Mouse (Mus musculus) right cerebral cortex, postnatal 36 days (tissue): Measurements from ENCODE around the gene Ramp3.
A peak's percentile ranks its signal among the peaks of the same experiment; 100 is the strongest.
"Not testable (repeated sequence)": the region's sequence is repeated elsewhere in the genome, so short reads cannot be mapped to it uniquely, and the experiment has no call there.

Experiments
- DNase-seq, 2 experiments: peaks; one replicate each; pipeline ENCODE4 v3.0.0; 2022; ENCODE audit warnings: low spot score in 2 of 2, mixed read lengths in 1 of 2

Ramp3 gene

DNA sequence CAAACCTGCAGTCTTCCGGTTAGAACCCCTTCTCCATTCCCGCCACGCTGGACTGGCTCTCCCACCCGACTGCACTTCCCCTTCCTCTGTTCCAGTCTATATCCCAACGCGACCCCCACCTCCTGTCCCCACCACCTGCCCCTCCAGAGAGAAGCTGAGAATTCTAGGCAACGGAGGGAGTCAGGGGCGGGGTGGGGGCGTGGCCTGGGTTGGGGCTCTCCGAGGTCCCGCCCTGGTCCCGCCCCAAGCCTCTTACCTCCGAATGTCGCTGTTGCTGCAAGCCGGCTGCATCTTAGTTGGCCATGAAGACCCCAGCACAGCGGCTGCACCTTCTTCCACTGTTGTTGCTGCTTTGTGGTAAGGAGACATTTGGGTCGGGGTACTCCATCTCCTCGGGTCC, at the start of gene Ramp3:
TSS of gene Ramp3 (plus strand) at position 251 of the 400 bp plus-strand sequence.
- DNase-seq: no peak

DNA sequence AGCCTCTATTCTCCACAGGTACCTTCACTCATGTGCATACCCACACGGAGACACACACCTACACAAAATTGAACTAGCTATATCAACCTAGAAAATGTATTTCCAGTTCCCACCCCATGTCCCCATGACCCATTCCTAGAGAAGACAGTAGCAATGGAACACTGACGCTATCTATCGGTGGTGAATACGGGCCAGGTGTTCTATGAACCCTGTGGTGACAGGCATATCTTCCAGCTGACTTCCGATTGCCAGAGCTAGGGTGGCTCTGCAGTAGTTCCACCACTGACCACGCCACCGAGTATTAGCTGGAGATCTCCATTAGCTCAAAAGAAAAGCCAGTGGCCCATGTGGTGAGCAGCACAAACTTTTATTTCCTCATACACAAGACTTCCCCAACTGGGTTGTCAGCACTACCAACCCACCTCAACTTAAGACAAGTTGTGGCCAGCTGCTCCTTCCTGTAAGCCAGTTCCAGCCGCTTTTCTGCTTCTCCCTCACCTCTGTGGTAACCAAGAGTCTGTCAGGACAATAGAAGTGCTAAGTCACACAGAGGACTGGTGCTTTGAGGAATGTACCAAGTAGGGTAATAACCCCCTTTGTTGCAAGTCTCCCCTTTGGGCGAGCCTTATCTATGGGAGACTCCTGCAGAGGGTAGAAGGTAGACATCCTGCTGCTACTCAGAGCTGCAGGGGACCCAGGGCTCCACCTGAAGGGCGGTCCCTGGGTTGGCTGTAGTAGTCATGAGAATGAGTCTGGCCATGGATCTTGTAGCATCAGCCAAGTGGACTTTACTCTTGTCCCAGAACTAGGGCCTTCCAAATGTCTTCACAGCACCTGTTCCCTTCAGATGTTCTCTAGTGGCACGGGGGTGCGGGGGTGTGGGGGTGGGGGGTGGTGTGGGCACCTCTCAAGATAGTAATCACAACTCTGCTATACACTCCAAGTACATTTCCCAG, 42.8 kb upstream of the Ramp3 start:
- no peak for DNase-seq

DNA sequence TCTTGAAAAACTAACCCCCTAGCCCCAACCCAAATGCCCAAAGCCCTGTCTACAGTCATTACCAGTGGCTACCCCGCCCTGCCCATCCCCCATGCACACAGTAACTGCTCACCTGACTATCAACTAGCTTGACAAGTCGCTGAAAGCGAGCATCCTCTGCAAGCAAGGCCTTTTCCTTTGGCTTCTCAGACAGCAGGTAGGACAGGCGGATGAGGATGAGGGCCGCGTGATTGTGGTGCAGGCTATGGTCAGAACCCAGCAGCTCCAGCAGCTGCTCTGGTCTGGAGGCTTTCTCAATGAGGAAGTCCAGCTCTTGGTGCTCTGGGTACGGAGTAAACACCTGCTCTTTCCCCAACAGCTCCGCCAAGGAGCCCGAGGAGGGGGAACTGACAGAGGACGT, 34.6 kb upstream of the Ramp3 start:
- DNase-seq: no peak

DNA sequence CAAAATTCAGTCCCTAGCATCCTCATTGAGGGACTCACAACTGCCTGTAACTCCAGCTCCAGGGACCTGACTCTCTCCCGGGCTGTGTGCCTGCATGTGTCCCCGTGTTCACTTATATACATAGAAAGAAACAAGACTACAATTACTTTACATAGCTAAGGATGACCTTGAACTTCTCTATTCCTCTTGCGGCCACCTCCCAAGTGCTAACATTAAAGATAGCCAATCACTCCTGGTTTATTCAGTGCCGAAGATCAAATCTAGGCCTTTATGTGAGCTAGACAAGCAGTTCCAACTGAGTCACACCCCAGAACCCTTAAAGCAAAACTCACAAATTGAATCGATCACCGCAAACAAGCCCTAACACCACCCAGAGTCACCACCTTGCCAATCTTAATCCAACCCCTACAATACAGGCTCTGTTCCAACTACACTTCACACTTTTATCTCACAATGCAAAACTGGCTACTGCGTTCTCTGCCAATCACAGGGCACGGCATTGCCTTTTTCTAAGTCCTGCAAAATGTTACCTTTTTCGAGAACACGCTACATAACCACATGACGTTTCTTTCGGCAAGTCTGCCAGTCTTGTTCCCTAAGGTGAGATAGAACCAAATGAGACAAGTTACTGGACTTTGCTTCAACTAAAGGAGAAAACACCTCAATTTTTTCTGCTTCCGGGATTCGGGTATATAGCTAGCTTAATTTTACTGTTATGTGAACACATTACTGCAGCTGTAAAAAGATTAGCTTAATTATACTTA, 33.5 kb upstream of the Ramp3 start:
- DNase-seq: no peak

DNA sequence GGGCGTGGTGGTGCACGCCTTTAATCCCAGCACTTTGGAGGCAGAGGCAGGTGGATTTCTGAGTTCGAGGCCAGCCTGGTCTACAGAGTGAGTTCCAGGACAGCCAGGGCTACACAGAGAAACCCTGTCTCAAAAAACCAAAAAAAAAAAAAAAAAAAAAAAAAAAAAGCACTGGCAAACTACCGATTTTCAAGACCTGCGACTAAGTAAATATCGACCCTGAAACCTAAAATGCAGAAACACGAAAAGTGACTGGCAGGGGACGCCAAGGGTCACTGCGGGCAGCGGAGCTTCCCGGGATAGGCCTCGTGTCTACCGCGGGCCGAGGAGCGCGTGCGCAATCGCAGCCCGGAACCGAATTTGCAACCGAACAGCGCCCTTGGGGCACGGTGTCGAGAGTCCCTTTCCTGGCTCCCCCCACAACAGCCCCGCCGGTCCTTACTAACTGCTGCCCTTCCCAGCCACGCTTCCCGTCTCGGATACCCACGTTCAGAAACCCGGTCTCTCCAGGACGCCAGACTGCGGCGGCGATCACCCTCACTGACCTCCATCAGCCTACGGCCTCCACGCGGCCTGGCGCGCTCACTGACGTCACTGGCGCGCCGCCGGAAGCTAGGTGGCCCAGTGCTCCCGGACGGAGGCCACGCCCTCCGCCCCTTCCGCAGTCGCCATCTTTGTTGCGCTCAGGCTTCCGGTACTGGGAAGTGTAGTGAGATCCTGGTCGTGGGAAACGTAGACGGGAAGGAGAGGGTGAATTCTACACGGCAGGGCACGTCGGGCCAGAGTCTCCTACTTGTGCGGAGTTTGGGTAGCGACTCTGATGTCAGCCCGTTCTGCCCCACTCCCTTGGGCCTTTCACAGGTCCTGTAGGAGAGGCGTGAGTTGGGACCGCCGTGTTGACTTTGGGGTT, 32.6 kb upstream of the Ramp3 start, which contains the start of gene Tbrg4:
TSS of gene Tbrg4 (minus strand) at position 590 of the 910 bp plus-strand sequence.
- DNase-seq: peak; percentile 91 to 92

DNA sequence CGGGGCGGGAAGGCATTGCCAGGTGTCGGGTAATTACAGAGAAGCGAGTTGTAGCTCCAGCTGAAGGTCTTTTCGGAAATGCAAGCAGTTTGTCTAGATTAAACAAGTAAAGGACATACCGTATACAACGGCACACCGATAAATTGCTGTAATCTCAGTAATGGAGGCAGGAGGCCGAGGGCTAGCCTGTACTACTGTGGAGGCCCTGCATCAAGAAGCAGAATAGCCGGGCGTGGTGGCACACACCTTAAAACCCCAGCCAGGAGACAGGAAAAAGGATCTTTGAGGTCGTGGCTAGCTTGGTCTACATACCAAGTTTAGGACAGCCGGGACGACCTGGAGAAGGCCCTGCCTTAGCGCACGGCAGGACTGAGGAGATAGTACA, 31.9 kb upstream of the Ramp3 start:
- no peak for DNase-seq

DNA sequence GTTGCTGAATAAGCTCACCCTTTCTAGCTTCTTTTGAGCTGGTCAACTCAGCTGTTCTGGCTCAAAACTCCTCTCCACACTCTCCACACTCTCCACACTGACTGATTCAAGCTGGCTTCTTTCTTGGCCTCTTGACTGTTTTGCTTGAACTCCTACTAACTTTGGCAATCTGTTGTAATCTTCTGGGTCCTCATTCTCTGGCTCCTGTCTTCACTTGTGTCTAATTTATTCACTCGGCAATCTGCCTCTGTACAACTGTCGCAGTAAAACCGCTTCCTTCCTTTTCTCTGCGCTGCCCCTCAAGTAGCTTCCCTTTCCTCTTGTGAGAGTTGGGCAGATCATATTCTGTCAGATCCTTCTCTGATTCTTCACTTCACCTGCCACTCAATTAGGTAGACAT, 30.6 kb upstream of the Ramp3 start:
- DNase-seq: no peak

DNA sequence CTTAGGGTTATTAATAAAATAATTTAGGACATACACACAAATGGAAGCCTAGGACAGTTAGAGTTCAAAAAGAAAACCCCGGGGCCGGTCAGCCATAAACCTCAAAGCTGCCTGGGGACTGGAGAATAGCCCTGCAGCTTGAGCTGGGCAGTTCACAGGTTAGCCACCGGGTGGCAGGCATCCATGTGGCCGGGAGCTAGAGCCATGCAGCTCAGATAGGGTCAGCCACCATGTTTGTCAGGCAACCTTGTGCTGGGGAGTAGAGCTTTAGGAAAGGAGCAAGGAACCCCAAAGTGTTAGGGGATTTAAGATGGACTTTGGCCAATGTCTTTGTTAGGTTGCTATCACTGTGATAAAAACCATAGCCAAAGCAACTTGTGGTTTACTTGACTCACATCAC, 29.8 kb upstream of the Ramp3 start:
- no peak for DNase-seq

DNA sequence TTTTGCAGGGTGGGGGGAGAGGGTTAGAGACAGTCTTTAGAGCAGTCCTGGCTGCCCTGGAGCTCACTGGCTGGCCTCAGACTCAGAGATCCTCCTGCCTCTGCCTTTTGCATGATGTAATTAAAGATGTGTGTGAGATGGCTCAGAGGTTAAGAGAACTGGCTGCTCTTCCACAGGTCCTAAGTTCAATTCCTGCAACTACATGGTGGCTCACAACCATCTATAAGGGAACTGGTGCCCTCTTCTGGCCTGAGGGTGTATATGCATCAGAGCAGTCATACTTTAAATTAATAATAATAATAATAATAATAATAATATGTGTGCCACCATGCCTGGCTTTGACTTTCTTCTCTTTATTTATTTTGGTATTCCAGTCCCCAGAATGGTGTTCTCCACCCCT, 28.7 kb upstream of the Ramp3 start:
- DNase-seq: no peak

DNA sequence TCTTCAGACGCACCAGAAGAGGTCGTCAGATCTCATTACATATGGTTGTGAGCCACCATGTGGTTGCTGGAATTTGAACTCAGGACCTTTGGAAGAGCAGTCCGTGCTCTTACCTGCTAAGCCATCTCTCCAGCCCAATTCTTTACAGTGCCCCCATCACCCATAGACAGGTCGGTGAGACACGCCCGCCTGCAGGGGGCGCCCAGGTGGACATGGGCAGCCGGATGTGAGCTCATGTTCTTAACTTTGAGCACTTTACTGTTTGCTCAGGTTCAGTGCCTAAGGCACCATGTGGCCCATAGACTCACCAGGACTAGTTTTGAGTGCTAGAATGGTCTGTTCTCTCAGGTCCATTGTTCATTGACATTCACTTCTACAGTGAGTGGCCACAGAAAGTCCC, 22.2 kb upstream of the Ramp3 start:
- DNase-seq: no peak

DNA sequence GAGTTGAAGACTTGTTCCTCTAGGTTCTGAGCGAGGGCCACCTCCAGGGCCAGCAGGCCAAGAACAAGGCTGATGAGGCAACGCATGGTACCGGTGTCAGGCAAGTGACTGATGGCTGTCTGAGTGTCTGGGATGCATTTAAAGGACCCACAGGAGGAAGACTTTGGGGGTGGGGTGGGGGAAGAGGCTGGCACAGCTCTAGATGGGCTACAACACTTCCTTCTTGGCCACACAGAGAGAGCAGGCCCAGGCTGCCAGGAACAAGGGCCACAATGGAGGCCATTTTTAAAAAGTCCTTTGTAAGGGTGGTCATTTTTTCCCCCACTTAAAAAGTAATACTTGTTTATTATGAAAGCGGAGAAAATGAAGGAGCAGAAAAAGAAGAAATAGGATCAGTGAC, 19.8 kb upstream of the Ramp3 start, which contains the start of gene Wap:
TSS of gene Wap (minus strand) at position 101 of the 400 bp plus-strand sequence.
- no peak for DNase-seq

DNA sequence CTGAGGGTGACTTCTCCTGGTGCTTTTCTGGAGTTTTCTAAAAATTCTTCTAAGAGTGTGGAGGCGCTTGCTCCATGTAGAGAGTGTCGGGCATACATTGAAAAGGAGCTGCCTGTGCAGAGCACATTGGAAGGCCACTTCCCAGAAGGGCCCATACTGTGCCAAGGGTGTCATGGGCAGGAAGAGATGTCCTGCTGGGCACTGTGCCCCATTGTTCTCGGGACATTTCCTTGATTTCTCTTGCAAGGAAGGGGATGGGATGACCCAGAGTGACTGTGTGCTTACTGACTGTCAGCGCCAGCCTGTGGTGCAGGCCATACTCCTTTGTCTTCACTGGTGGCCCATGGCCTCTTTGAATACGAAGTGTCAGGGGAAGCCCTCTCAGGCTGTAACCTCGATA, 19.2 kb upstream of the Ramp3 start:
- DNase-seq: no peak

DNA sequence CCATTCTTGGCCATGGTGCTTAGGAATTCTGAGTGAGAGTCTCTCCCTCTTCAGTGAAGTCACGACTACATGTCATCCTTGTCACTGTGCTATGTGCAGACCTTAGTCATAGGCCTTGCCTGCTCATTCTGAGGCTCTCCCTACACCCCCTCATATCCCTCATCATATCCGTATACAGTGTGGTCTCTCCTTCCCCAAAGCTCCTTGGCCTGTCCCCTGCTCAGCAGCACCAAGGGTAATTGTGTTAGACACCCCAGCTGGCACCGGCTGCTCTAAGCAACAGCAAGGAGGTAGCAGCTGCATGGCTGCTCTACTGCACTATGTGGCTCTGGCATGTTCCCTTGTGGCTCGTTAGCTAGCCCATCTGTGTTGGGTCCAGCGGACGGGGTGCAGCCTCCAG, 13.8 kb upstream of the Ramp3 start:
- DNase-seq: no peak

DNA sequence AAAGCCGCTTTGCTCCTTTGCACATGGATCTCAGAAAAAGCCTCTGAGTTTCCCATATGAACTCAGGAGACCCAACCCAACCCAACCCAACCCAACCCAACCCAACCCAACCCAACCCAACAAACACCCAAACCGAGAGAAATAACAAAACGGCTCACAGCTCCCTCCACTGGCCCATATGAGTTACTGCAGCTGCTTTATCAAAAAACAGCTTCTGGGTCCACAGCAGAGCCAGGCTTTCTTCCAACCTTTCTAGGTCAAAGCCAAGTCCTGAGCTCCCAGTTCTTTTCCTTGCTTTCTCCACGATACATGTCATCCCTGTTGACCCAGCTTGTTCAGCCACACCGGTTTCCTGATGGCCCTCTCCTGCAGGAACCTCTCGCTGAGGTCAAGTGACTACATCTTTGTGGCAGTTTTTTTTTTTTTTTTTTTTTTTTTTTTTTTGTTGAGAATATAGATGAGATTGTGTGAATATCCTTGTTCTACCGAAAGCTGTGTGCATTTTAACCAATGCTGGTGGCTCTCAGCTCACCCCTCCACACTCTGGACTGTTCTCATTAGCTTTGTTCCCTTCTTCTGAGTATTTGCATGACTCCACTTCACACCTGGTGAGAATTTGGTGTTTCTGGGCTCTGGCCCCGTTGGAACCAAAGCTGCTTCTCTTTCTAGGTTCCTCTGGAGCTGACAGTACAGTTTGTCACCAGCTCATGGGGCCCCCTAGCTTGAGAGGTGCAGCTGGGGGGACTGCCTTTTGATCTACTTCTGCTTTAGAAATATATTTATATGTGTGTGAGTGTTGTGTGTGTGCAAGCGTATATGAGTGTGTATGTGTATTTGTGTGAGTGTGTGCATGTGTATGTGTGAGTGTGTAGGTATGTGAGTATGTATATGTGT, 10.2 kb upstream of the Ramp3 start:
- no peak for DNase-seq

DNA sequence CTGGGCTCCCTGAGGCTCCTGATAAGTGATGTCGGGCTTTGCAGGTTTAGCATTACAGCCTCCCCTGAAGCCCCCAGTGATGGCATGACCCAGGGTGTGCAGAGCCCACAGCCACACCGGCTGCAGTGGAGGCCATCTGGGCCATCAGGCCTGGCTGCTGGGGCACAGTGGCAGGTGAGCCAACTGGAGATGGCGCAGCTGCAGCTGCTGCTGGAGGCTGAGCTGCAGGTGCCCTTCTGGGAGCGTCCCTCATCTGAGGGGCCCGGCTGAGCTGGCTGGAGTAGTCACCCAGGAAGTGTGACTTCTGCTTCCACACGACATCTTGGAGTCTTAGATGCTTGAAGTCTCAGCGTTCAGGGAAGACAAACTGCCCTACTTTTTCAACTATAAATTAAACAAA, 7.8 kb upstream of the Ramp3 start:
- DNase-seq: no peak

DNA sequence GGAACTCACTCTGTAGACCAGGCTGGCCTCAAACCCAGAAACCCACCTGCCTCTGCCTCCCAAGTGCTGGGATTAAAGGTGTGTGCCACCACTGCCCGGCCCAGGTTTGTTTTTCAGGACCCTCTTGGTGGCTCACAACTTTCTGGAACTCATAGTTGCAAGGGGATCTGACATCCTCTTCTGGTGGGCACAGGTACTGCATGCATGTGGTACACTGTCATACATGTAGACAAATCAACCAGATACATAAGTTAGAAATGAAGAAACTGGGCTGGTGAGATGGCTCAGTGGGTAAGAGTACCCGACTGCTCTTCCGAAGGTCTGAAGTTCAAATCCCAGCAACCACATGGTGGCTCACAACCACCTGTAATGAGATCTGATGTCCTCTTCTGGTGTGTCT, 5.3 kb upstream of the Ramp3 start:
- DNase-seq: not testable (repeated sequence)

DNA sequence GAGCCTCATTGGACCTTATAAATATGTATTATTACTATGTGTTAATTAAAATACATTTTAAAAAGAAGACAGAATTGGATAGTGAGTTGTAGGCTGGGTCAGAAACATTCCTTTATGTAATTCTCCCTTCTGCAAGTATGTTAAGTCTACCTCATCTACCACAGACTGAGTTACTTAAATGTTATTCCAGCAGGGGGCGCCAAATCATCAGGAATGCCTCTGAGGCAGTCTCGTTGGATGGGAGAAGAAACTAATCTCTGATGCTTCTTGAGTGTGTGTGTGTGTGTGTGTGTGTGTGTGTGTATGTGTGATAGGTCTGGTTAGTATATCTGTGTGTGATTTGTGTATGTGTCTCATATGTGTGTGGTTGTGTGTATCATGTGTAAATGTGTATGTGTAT, 3.4 kb upstream of the Ramp3 start:
- DNase-seq: peak; percentile 76 to 79

DNA sequence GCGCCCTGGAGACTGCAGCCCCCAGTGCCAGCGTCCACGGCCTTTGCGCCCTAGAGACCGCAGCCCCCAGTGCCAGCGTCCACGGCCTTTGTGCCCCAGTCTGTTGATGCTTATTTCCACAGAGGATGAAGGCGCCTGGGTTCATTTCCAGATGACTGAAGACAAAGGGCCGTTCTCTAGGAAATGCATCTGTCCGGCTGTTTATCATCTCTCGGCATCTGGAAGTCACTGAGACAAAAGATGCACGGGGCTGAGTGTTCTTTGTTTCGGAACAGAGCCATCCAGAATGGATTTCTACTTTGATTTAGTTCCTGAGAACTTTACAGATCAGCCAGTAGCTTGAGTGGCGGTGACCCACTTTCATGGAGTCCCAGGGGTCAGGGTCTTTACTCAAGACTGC, 2.9 kb downstream of the Ramp3 start:
- no peak for DNase-seq

DNA sequence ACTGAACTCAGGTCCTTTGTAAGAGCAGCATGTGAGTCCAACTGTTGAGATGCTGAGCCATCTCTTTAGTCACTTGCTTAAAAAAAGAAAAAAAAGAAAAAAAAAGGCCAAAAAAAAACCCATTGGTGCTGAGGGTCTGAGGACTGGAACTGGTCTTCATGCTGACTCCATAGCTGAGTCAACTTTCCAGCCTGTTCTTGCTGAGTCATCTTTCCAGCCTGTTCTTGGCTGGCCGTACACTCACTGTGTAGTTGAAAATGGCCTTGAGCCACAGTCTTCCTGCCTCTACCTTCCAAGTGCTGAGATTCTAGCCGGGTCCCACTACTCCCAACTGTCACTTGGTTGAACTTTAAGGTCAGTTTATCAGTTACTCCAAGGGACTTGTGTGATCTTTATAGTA, 8.3 kb downstream of the Ramp3 start:
- DNase-seq: no peak

DNA sequence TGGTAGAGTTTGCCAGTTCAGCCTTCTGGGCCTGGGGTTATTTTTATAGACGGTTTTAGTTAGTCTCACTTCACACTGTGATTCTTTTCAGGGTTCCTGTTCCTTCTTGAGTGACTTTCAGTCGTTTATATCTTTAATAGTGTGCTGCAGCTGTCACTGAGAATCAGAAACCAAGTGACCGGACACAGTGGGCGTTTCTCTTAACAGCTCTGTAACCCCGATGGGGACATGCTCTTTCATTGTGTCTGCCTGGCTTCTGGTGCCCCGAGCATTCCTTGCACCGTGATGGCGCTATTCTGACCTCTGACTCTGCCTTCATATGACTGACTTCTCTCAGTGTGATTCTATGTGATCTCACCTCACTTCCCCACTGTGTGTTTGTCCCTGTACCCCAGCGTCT, 10.7 kb downstream of the Ramp3 start:
- no peak for DNase-seq

DNA sequence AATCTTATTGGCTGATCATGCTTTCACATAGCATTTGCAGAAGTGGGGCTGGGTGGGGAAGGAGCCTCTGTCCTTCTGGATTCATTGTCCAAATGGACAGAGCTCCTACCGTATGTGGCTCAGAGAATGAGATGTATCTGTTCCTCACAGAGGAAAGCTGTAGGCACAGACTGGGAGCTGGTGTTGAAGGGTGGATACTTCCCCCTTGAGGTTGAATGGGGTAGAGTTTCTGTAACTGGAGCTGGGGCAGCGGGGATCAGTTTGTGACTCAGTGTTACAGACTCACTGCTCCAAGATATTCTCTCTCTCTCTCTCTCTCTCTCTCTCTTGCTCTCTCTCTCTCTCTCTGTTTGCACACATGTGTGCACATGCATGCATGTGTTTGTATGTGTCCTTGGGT, 11.7 kb downstream of the Ramp3 start:
- no peak for DNase-seq
